Mouse (Mus musculus) stomach, postnatal 0 days (tissue): ENCODE results near the gene Pdp2.

Source experiments
- CTCF ChIP-seq: IDR thresholded peaks from 2 replicates; pipeline ENCODE4 v1.5.1; 2016; ENCODE audit warnings: antibody characterized with exemption, low read depth, mild to moderate bottlenecking, moderate library complexity
- EP300 ChIP-seq: optimal IDR thresholded peaks from 2 replicates; pipeline ENCODE3; 2016; ENCODE audit warnings: antibody characterized with exemption

DNA sequence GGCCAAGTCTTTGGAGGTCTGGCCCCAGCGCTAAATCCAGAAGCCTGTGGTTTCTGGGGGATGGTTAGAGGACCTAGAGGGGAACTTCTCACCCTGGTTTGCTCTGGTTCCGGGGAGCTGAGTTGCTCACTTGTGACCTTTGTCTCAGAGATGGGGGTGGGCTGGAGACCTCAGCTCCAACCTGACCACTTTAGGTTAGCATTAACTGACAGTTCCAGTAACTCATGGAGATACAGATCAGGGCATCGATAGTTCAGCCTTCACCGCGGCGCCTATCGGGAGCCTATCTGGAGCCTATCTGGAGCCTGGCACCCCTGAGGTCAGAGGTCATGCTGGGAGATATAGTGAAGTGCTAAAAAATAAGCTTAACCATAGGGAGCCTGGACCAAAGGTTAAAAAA, 34.0 kb upstream of the Pdp2 start:
- no peak for TF ChIP-seq CTCF
- TF ChIP-seq EP300 = no peak
